Mouse (Mus musculus) neural tube, postnatal 0 days (tissue): ENCODE measurements around the gene Cfap57. TPM values are rescaled to one million over a fixed set of nuclear protein-coding genes. Genes with fewer than 3 reads are reported as not detected.

ENCODE experiments used
- polyA plus RNA-seq: library from polyadenylated mRNA; unstranded; fragments of >200 nt; fragmentation: Nextera tagmentation; extraction: Ambion mirVana; gene quantifications from 2 replicates; pipeline ENCODE4 v1.2.1, GENCODE M21; 2015

Gene Cfap57
- polyA plus RNA-seq, result 1.2 and 1.3 TPM in 2 replicates

GRCm38 (mm10) chr4:118620279-118620966 is at the start of gene Cfap57, which contains the start of gene Ebna1bp2:
TSS of gene Cfap57 (minus strand) at chr4:118620777.
TSS of gene Ebna1bp2 (plus strand) at chr4:118620799.

GRCm38 (mm10) chr4:118658652-118659051 is 38.1 kb upstream of the Cfap57 start, which contains the start of gene Olfr62:
TSS of gene Olfr62 (plus strand) at chr4:118658952.

GRCm38 (mm10) chr4:118543592-118544260 is 76.9 kb downstream of the Cfap57 start, which contains the start of gene Tmem125:
TSS of gene Tmem125 (minus strand) at chr4:118544044.

GRCm38 (mm10) chr4:118526408-118527334 is 93.9 kb downstream of the Cfap57 start, which contains the start of gene 2610528J11Rik:
TSS of gene 2610528J11Rik (plus strand) at chr4:118526999.

Other genes with a start within 250 kb of the Cfap57 start
- gene Szt2, start 211.5 kb downstream of the Cfap57 start, polyA plus RNA-seq, result 3.8 and 6.0 TPM in 2 replicates
- 91.1 and 97.2 TPM in 2 replicates for gene Med8, start 211.4 kb downstream of the Cfap57 start, polyA plus RNA-seq
- gene Elovl1, start 192.7 kb downstream of the Cfap57 start, polyA plus RNA-seq, result 51.9 and 58.1 TPM in 2 replicates
- 19.7 and 19.9 TPM in 2 replicates for gene Cdc20, start 183.4 kb downstream of the Cfap57 start, polyA plus RNA-seq
- 0.14 and 0.22 TPM in 2 replicates for gene Mpl, start 163.3 kb downstream of the Cfap57 start, polyA plus RNA-seq
- 9.8 and 11.7 TPM in 2 replicates for gene Tie1, start 130.7 kb downstream of the Cfap57 start, polyA plus RNA-seq
- gene 2610528J11Rik, start 93.8 kb downstream of the Cfap57 start, polyA plus RNA-seq, result not detected in 2 replicates
- gene Tmem125, start 76.7 kb downstream of the Cfap57 start, polyA plus RNA-seq, result 0.47 and 1.1 TPM in 2 replicates
- 80.3 and 86.1 TPM in 2 replicates for gene Ebna1bp2, start within 50 bp of the Cfap57 start, polyA plus RNA-seq
- gene Olfr62, start 38.2 kb upstream of the Cfap57 start, polyA plus RNA-seq, result not detected in 2 replicates
- not detected in 2 replicates for gene Olfr1342, start 72.0 kb upstream of the Cfap57 start, polyA plus RNA-seq
- gene Olfr1341, start 82.7 kb upstream of the Cfap57 start, polyA plus RNA-seq, result not detected in 2 replicates
- gene Olfr1340, start 99.4 kb upstream of the Cfap57 start, polyA plus RNA-seq, result not detected in 2 replicates
- gene Olfr1339, start 111.4 kb upstream of the Cfap57 start, polyA plus RNA-seq, result not detected in 2 replicates
- gene Olfr1338, start 138.0 kb upstream of the Cfap57 start, polyA plus RNA-seq, result not detected in 2 replicates
- gene Olfr1337, start 161.8 kb upstream of the Cfap57 start, polyA plus RNA-seq, result not detected in 2 replicates
- gene Olfr1335, start 189.2 kb upstream of the Cfap57 start, polyA plus RNA-seq, result not detected in 2 replicates
- gene Olfr1333, start 215.5 kb upstream of the Cfap57 start, polyA plus RNA-seq, result not detected in 2 replicates
- not detected in 2 replicates for gene Olfr1331, start 243.9 kb upstream of the Cfap57 start, polyA plus RNA-seq